Mouse (Mus musculus): ENCODE data around the gene Mrtfb.

DNA sequence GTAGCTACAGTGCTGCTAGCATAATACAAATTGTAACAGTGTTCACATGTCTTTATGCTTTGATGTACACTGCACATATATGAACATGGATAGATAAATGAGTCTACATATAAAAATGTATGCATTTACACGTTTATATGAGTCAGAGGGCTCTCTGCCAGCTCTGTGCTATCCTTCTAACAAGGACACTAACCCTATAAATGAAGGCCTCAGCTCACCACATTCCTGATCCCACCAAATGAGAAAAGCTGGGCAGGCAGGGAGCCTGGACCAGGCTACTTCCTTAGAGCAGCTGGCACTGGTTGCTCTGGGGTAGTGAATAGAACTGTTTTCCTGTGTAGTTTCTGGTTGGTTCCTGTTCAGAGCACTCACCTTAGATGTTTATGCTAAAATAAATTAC, 110.0 kb downstream of the Mrtfb start:
- TF ChIP-seq CTCF (IDR thresholded peaks at IDR 0.05; ENCODE audit: control insufficient read depth, insufficient read depth, insufficient replicate concordance, low read depth, low read length) = no peak
- no peak for TF ChIP-seq POLR2A (IDR thresholded peaks at IDR 0.05; ENCODE audit: control insufficient read depth, low read depth, low read length)
